Mouse (Mus musculus) urinary bladder, adult 18-20 months (tissue): Measurements from ENCODE around the gene Tenm4.

Experiments used
- DNase-seq, 2 experiments: peaks; one replicate each; pipeline ENCODE4 v3.0.0; 2022; ENCODE audit warnings: low spot score in 2 of 2, mixed read lengths in 2 of 2

Gene Tenm4

DNA sequence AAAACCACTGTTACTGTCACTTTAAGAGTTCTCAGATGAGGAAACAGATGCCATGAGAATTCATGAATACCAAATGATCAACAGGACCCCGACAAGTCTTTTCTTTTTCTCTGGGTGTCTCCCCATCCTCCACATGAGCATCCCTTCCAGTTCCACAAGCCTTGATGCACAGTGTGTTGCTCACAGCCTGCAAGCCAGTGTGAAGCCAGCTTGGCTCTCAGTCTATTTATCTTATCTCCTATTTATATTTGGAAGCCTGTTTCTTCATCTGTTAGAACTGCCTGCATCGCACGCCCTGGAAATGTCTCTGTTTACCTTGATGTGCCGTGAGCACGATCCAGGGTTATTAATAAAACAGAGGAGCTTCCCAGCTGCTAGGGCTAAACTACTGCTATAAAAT lies 169.8 kb downstream of the Tenm4 start:
- DNase-seq: peak in 1 of 2 experiments; percentile 11

GRCm38 (mm10) chr7:96341479-96341878 lies 170.4 kb downstream of the Tenm4 start:
- DNase-seq: no peak

DNA sequence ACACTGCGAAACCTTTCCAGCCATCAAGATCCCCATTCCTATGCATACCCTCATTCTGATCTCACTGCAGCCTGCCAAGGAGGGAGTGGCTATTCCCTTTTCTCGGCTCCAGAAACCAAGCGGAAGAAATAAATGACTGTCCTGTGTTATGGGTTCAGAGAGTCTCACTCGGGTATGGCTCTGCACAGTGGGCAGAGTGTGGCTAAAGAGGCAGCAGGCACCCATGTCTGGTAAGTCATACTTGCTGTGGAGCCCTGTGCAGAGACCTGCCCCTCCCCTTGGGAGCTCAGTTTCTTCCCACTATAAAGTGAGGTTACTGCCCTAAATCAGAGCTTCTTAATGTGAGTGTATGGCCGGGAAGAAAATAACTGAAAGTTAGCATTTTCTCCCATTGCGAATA lies 171.9 kb downstream of the Tenm4 start:
- no peak for DNase-seq

DNA sequence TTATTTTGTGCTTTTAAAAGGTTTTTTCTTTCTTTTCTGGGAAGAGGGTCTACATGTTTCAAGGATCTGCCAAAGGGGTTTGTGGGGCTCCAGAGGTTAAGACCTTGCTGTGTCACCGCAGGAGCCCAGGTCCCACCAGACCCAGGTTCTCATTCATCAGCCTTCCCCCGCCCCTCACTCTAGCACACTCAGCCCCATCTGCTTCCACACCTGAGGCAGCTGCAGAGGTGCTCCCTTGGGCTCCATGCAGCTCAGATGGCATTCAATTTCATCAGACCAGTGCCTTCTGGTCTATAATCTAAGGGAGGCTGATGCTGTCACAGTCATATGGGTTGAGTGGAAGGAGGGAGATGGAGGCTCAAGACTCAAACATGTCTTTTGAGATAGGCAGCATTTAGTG lies 172.6 kb downstream of the Tenm4 start:
- no peak for DNase-seq

DNA sequence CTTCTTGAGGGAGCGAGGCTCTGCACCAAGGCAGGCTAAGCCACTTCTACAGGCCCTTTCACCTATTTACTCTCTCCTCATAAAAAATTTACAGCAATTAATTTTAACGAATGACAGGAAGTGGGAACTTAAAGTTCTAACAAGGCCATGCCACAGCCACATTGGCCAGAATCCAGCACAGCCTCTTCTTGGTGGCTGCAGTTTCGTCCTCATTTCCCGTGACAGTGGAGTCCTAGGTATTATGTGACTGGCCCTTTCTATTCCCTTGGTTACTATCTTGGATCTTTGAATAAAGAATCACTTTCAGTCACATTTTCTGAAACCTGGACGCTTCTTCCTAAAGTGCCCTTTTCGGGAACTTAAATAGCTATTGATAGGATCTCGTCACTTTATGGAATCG lies 181.6 kb downstream of the Tenm4 start:
- no peak for DNase-seq

GRCm38 (mm10) chr7:96356285-96356811 lies 185.3 kb downstream of the Tenm4 start:
- DNase-seq: no peak

DNA sequence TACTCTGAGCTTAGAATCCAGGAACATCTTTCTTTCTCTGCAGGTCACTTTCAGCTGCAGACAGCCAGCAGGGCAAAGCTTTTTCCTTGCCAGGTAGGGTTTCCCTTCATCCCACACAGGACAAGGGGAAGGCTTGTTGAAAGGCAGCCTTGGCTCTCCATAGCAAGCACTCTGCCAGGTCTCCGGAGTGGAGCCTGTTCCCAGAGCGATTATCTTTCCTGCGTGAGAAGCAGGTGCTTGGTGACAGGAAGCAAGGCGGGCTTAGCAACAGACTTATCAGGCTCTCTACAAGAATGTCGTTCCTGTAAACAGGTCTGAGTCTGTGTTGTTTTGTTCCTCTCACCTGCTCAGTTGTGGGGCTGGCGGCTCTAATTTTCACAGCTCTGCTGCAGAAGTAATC lies 186.5 kb downstream of the Tenm4 start:
- DNase-seq: no peak

DNA sequence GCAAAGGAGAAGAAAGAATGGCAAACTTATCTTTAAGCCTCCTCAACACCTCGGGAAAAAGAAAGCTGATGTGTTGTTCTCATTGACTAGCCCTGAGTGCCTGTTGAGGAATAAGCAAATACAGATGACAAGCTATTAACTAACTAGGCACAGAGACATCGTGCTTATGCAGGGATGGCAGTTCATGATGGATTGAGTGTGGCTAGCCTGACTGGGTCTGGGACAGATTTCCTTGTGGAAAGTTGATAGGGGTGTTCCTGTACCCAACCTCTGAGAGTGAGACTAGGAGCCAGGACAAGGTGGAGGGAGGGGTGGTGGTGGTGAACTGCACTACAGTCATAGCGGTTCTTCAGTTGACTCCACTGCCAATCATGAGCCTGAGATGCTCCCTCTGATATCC lies 192.3 kb downstream of the Tenm4 start:
- no peak for DNase-seq

DNA sequence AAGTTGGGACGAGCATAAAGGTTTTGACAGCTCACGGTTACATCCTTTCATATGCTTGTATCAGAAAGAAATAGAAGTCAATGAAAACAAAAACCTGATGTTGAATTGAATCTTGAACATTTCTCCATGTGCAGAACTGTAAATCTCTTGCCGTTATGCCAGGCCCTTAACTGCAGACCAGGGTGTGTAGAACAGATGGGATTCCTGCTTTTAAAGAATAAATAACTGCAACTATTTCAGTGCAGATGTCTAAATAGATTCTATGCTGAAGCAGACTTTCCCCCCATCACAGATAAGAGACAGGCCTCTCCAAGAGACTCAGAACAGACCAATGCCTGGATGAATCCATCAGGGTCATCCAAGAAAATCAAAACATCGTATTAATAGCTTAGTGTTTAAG lies 198.9 kb downstream of the Tenm4 start:
- DNase-seq: no peak

DNA sequence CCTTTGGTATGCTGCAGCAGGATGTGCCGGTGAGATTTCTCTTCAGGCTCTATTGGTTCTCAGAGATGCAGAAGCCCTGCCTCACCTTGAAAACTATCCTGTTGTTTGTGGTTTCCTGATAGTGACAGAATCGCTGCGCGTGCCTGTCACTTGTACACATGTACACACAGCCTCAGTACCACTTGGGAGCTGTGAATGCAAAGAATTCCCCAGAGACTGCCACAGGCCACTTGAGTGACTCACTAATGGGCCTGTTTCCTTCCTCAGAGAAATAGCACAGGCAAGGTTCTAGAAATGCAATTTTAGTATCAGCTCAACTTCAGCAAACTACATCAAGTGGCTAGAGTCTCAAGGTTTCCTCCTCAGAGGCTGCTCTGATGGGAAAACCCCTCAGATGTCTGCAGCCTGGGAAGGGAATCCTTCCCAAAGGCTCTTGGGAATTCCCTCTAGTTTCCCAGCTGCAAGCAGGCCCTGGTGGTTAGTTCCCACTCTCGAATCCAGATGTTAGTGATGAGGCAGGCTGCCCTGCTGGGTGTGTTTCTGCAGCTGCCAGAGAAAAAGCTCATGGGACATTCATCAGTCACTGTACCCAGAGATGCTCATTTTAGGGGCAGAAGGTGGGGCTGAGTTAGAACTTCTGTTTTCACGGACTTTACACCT lies 203.1 kb downstream of the Tenm4 start:
- DNase-seq: no peak

- no peak for DNase-seq
Measured at GRCm38 (mm10) chr7:96375507-96375906, 204.5 kb downstream of the Tenm4 start.

DNA sequence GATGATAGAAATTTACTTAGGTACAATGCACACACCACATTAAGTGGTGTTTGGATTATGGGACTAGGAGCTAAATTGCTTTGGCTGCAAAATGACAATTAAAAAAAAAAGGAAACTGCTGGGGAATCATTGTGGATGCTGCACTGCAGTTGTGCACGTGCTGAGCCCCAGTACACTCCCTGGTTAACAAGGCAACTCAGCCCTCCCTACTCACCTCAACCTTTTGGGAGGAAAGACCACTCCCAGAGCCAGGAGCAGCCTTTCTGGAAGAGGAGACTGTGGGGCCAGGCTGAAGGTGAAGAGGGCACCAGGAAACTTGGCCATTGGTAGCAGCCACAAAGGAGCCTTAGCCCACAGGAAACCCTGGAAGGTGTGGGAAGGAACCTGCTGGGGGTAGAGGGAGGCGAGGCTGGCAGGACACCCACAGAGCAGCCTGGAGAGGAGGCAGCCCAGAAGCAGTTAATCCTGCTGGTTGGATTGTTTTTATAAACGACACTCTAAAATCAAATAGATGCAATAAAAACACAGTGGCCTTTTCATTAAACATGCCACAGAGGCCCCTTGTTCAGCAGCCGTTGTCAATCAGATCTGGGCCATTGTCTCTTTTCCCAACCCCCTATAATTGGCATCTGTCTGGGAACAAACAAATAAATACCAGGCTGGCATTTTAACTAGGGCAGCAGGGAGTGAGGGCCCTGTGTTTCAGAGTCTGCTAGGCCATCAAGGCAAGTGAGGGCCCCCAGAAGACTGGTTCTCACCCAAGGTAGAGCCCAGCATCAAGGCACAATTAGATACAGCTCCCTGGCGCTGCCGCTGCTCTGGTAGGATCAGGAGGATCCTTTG lies 212.9 kb downstream of the Tenm4 start:
- no peak for DNase-seq

GRCm38 (mm10) chr7:96384726-96385500 lies 213.9 kb downstream of the Tenm4 start:
- no peak for DNase-seq

DNA sequence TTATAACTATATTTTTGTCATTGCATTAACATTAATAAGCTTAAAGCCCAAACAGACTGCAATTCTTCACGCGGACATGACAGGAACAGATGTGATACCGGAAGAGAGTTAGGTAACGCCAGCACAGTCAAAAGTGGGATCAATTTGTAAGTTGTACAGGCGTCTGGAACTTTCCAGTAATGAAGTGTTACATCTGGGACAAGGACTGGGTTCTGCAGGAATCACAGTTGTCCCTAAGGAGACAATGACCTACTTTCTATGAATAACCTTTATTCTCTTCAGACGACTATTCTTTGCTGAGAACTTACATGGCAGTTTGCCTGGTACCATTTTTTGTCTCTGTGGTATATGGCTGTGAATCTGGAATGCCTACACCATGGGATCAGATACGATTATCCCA lies 214.8 kb downstream of the Tenm4 start:
- no peak for DNase-seq

DNA sequence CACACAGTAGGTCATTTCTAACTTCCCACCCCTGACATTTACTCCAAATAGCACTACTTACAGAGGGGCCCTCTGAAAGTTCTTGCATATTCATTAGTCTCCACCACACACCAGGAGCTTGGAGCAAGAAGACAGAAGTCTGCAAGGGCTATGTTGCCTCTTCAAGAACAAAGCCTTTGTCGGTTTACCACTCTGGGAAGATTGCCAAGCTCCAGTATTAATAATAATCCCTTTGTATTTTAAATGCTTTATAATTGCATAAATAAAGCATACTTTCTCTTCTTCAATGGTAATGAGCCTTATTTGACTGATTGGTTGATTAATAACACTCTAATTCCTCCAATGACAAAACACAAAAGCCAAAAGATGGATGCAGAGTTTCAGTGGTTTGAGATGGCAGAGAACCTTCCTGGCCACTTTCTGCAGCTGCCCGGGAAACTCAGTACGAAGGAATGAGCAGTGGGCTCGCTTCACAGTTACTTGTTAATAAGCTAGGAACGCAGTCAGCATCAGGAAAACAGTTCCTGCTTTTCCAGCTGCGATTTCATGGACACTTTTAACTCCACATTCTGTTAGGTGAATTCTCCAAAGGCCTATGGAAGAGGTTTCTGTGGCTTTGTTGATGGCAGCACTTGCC lies 219.1 kb downstream of the Tenm4 start:
- no peak for DNase-seq

DNA sequence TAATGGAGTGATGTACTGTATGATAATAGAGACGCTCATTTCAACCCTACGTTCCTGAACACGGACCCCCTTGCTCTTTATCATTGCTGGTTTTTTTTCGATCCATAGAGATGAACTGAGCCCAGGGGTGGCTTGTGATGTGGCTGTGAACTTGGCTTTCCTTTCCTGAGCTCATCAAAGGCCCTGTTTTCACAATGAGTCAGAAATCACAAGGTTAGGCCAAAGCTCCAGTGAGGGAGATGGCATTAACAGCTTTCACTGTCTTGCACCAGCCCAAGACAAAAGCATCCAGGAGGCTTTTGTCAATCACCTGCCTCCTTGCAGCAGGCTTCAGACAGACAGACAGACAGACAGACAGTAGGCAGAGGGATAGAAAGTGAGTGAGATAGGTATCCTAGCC lies 219.8 kb downstream of the Tenm4 start:
- no peak for DNase-seq

- no peak for DNase-seq
Measured at GRCm38 (mm10) chr7:96391797-96392472, 220.9 kb downstream of the Tenm4 start.

- DNase-seq: no peak
Measured at GRCm38 (mm10) chr7:96392600-96392999, 221.6 kb downstream of the Tenm4 start.

DNA sequence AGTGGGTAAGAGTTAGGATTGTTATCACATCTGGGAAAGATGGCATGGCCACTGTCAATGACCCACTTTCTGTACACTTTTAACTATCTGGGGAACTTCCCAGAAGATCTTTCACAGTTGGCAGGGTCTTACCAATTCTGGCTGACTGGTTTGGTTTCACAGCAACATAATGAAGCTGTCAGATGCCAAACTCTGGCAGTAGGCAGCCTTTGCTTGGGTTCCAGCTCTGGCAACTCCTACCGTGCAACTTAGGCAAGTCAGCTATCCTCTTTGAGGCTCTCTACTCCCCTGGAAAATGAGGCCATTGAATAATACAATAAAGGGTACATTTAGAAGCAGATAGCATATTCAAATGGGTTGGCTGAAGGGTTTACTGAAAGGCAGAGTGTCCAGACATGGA lies 226.9 kb downstream of the Tenm4 start:
- DNase-seq: no peak

GRCm38 (mm10) chr7:96400411-96400810 lies 229.4 kb downstream of the Tenm4 start:
- no peak for DNase-seq

GRCm38 (mm10) chr7:96406630-96407214 lies 235.7 kb downstream of the Tenm4 start:
- DNase-seq: no peak
